Mouse (Mus musculus): ENCODE measurements at regions not wholly inside any gene's neighbourhood (a gene's known extent, or its start where the extent isn't known, plus 50 kb on each side); places are given as distances from the start of the nearest gene placed in this dataset.

DNA sequence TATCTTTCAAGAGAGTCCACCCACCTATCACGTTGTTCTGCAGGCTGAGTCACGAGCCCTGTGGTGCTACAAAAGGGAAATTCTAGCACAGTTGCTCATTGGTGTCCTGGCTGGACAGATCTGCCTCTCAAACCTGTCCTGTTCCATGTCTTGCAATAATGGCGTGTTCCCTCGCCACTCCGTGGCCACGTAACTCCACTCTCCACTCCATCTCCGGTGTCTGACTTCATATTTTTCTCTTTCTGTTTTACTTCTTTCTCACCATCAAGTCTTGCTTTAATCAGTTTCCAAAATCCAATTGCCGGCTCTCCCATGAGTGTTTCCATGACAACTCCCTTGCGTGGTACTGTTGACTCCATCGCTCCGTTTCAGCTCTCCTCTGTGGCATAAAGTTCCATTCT is 107.1 kb upstream of the Oxgr1 start:
- TF ChIP-seq CTCF (IDR thresholded peaks at IDR 0.05; ENCODE audit: borderline replicate concordance, control insufficient read depth, extremely low read depth, insufficient read depth, low read length, poor library complexity) = no peak
- no peak for TF ChIP-seq POLR2A (IDR thresholded peaks at IDR 0.05; ENCODE audit: control insufficient read depth, extremely low read depth, insufficient read depth, low read length, poor library complexity)

All from thymus, adult 2 months (tissue).